In the genomic region with DNA sequence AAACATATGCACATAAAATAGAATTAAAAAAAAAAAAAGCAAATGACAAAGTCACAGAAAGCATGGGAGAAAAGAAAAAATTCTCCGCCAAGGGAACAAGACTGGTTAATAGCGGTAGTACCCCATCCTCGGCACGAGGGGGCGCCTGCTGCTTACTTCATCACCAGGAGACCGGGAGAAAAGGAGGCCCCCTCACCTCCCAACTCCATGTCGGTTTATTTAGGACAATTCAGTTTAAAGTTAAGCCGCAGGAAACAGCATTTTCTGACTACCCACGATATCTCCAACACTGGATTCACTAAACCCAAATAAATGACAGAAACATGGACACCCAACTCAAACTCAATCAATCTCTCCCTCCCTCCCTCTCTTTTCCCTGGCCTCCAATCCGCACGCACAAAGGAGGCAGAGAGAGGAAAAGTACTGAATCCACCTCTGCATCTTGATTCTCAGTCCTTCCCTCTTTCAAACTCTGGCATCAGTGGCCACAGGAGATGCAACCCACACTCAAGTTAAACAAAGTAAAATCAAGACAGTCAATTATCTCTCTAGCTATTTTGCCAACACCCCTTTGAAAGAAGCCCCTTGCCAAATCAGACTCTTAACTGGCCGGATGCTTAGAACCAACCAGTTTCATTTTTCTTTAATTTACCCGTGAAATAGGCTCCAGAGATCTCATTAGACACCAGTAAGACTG, we compare ENCODE assay signal across 8 mouse cellular contexts. TPM values are rescaled to one million over a fixed set of nuclear protein-coding genes. Genes with fewer than 3 reads are reported as not detected.
A peak's percentile ranks its signal among the peaks of the same experiment; 100 is the strongest.
DNase-seq lines count a peak whose midpoint lies in the region; ATAC-seq and TF ChIP-seq lines count a peak whose summit lies in the region.

No protein-coding gene starts in this region.

- TF ChIP-seq POLR2A in CH12.LX (IDR thresholded peaks at IDR 0.05; ENCODE audit: low read depth, low read length): no peak

- H3K9me3 ChIP-seq in CH12.LX (replicated peaks; ENCODE audit: low read length): no peaks in the 10 kb centered on the region
- H3K9me3 ChIP-seq in forebrain, embryonic 16.5 days (ENCODE audit: control insufficient read depth, low read length): no peaks in the 10 kb centered on the region
- H3K9me3 ChIP-seq in lung, embryonic 15.5 days: no peaks in the 10 kb centered on the region

- peak; percentile 92 for TF ChIP-seq RAD21 in CH12.LX (IDR thresholded peaks at IDR 0.05; ENCODE audit: low read depth, low read length)

- TF ChIP-seq EP300 in CH12.LX (IDR thresholded peaks at IDR 0.05; ENCODE audit: low read length): no peak

- H3K27me3 ChIP-seq in CH12.LX (replicated peaks): no peaks in the 10 kb centered on the region
- no peaks in the 10 kb centered on the region for H3K27me3 ChIP-seq in forebrain, embryonic 16.5 days (replicated peaks; ENCODE audit: control insufficient read depth, insufficient read depth, low read length)
- no peaks in the 10 kb centered on the region for H3K27me3 ChIP-seq in lung, embryonic 15.5 days

- peak overlapping the region; percentile 94; the same call in 1 of the 2 replicates for H3K27ac ChIP-seq in CH12.LX (ENCODE audit: insufficient read depth, low read depth)
- H3K27ac ChIP-seq in forebrain, embryonic 16.5 days (ENCODE audit: low read length): peak overlapping the region; percentile 98
- H3K27ac ChIP-seq in lung, embryonic 15.5 days: peak overlapping the region; percentile 100

- peak overlapping the region; percentile 65 for H3K4me2 ChIP-seq in CH12.LX (ENCODE audit: insufficient read depth, low read depth, poor library complexity, severe bottlenecking)
- peak overlapping the region; percentile 59 for H3K4me2 ChIP-seq in forebrain, embryonic 16.5 days (ENCODE audit: low read length)
- peak overlapping the region; percentile 73 for H3K4me2 ChIP-seq in lung, embryonic 15.5 days

- dilution Hi-C loops in CH12.LX (cut with MboI; ENCODE audit: extremely low pct_ligation_motif_present, extremely low pct_unique_long_range_greater_than_20kb, low sequenced_read_pairs): no loop called here

- under 1% methylated on average over 13 of the region's 13 CpGs for WGBS in forebrain, embryonic 16.5 days
- 2% methylated on average over 13 of the region's 13 CpGs for WGBS in lung, embryonic 15.5 days

- peak; percentile 54 to 95 for TF ChIP-seq CTCF in CH12.LX (conservative IDR thresholded peaks at IDR 0.05 in 1 of 2, IDR thresholded peaks at IDR 0.05 in 1 of 2; ENCODE audit: low read depth in 2 of 2, low read length in 2 of 2)

- H3K4me1 ChIP-seq in CH12.LX (ENCODE audit: control insufficient read depth in 1 of 2, insufficient read depth in 2 of 2): peaks cover 13 to 71% of the 10 kb centered on the region in 2 experiments
- H3K4me1 ChIP-seq in forebrain, embryonic 16.5 days (replicated peaks; ENCODE audit: control insufficient read depth, insufficient read depth, low read length): peaks cover 35% of the 10 kb centered on the region
- H3K4me1 ChIP-seq in lung, embryonic 15.5 days: peaks cover 55% of the 10 kb centered on the region

- peaks cover 0 to 11% of the 10 kb centered on the region in 2 experiments for H3K36me3 ChIP-seq in CH12.LX (replicated peaks in 1 of 2; ENCODE audit: control insufficient read depth in 1 of 2, insufficient read depth in 1 of 2, low read length in 1 of 2)
- H3K36me3 ChIP-seq in forebrain, embryonic 16.5 days (ENCODE audit: control insufficient read depth, insufficient read depth): 0 out of 2 replicates have a peak, but pooled peaks cover 2% of the 10 kb centered on the region
- H3K36me3 ChIP-seq in lung, embryonic 15.5 days: no peaks in the 10 kb centered on the region

- intact Hi-C loops in heart, postnatal 36 days (cut with DNase I): loop anchor here (1.0 to 5.0 kb wide), 4 partner anchors 83 to 236 kb away; no protein-coding TSS in a partner anchor

- ATAC-seq in forebrain, embryonic 16.5 days: no peak
- no peak for ATAC-seq in lung, embryonic 15.5 days (ENCODE audit: borderline replicate concordance, extremely low read depth, low FRiP score, low TSS enrichment)

- peak overlapping the region; percentile 65; the same call in 1 of the 2 replicates for H3K9ac ChIP-seq in CH12.LX (ENCODE audit: insufficient read depth, low read depth)
- peak overlapping the region; percentile 84 for H3K9ac ChIP-seq in forebrain, embryonic 16.5 days (replicated peaks; ENCODE audit: low read depth, low read length)
- peak overlapping the region; percentile 91 for H3K9ac ChIP-seq in lung, embryonic 15.5 days

- no peaks in the 10 kb centered on the region for H3K79me2 ChIP-seq in CH12.LX (replicated peaks; ENCODE audit: control insufficient read depth, extremely low read depth, insufficient read depth, poor library complexity, severe bottlenecking)

- in situ Hi-C loops in CH12.LX (cut with MboI; ENCODE audit: low pct_ligation_motif_present, low pct_unique_long_range_greater_than_20kb, low sequenced_read_pairs): loop anchor here (10.0 kb wide), 1 partner anchor 83 kb away; a partner anchor contains a TSS

- peak overlapping the region; percentile 56 to 80 (median 59) for H3K4me3 ChIP-seq in CH12.LX (replicated peaks in 1 of 3; ENCODE audit: low read depth in 2 of 3, low read length in 2 of 3, poor library complexity in 1 of 3)
- peak overlapping the region; percentile 79 for H3K4me3 ChIP-seq in forebrain, embryonic 16.5 days (replicated peaks; ENCODE audit: low read length)
- peak overlapping the region; percentile 63 for H3K4me3 ChIP-seq in lung, embryonic 15.5 days

- DNase-seq in CH12.LX (ENCODE audit: extremely low read depth): peak; percentile 79
- DNase-seq in cerebellum, adult 11-12 months: peak; percentile 81
- peak; percentile 87 to 88 for DNase-seq in heart, postnatal 36 days
- peak; percentile 83 for DNase-seq in layer of hippocampus, adult 9-10 months (ENCODE audit: low spot score)
- DNase-seq in ovary, postnatal 10 days (ENCODE audit: low spot score): peak; percentile 60
- peak; percentile 81 for DNase-seq in thymus, postnatal 0 days (ENCODE audit: low spot score)

TF ChIP-seq in CH12.LX, 34 proteins besides CTCF, POLR2A, EP300 and RAD21 (continues in another document):
- TF ChIP-seq MAZ (IDR thresholded peaks at IDR 0.05; ENCODE audit: low read depth, low read length) (peak; percentile 93), JUN (IDR thresholded peaks at IDR 0.05; ENCODE audit: insufficient read depth, low read depth, low read length) (no peak), RCOR1 (conservative IDR thresholded peaks at IDR 0.05; ENCODE audit: low read depth, low read length) (peak; percentile 68; the same call in 1 of the 2 replicates), UBTF (IDR thresholded peaks at IDR 0.05; ENCODE audit: low read depth, low read length) (no peak), CHD2 (IDR thresholded peaks at IDR 0.05; ENCODE audit: low read length) (0 out of 2 replicates have a peak, but pooled peaks have one; percentile 14), KAT2A (IDR thresholded peaks at IDR 0.05; ENCODE audit: insufficient replicate concordance, low read length) (no peak), ELF1 (IDR thresholded peaks at IDR 0.05; ENCODE audit: low read depth, low read length) (no peak), MXI1 (IDR thresholded peaks at IDR 0.05; ENCODE audit: low read depth, low read length) (no peak), HCFC1 (IDR thresholded peaks at IDR 0.05; ENCODE audit: low read depth, low read length) (peak; percentile 38; the same call in 1 of the 2 replicates), POLR2AphosphoS2 (IDR thresholded peaks at IDR 0.05; ENCODE audit: low read depth, low read length) (no peak), MEF2A (IDR thresholded peaks at IDR 0.05; ENCODE audit: borderline replicate concordance, low read depth, low read length) (peak; percentile 29; the same call in 1 of the 2 replicates), TBP (conservative IDR thresholded peaks at IDR 0.05; ENCODE audit: low read depth, low read length) (no peak), ZKSCAN1 (IDR thresholded peaks at IDR 0.05; ENCODE audit: borderline replicate concordance, low read depth, low read length) (no peak), USF1 (IDR thresholded peaks at IDR 0.05; ENCODE audit: low read depth, low read length) (no peak), MAX (IDR thresholded peaks at IDR 0.05; ENCODE audit: low read length) (peak; percentile 63), CHD1 (IDR thresholded peaks at IDR 0.05; ENCODE audit: low read depth, low read length) (0 out of 2 replicates have a peak, but pooled peaks have one; percentile 54), SMC3 (IDR thresholded peaks at IDR 0.05; ENCODE audit: low read depth, low read length) (peak; percentile 92), JUND (conservative IDR thresholded peaks at IDR 0.05; ENCODE audit: low read depth, low read length) (0 out of 2 replicates have a peak, but pooled peaks have one; percentile 21), NRF1 (IDR thresholded peaks at IDR 0.05; ENCODE audit: low read depth, low read length) (peak; percentile 24; the same call in 1 of the 2 replicates), SIN3A (IDR thresholded peaks at IDR 0.05; ENCODE audit: low read length) (peak; percentile 34; the same call in 1 of the 2 replicates), ZC3H11A (IDR thresholded peaks at IDR 0.05; ENCODE audit: low read depth, low read length) (peak; percentile 86), ETS1 (conservative IDR thresholded peaks at IDR 0.05; ENCODE audit: low read depth, low read length) (no peak), TCF12 (IDR thresholded peaks at IDR 0.05; ENCODE audit: low read depth, low read length) (no peak), BHLHE40 (IDR thresholded peaks at IDR 0.05; ENCODE audit: low read depth, low read length) (no peak), NELFE (IDR thresholded peaks at IDR 0.05; ENCODE audit: low read depth, low read length) (0 out of 2 replicates have a peak, but pooled peaks have one; percentile 28)

RNA-seq across cellular contexts. Expression of a gene that starts 1.1 kb away (rescaled TPM):
- total RNA-seq in CH12.LX (2012; rRNA removed): 3.7 and 4.3 TPM in 2 replicates
- 3.6 and 5.0 TPM in 2 replicates for total RNA-seq in CH12.LX (2014; rRNA removed)
- 2.9 and 4.0 TPM in 2 replicates for polyA plus RNA-seq in CH12.LX (2012; ENCODE audit: insufficient read length, low read depth)
- 14.7 and 15.5 TPM in 2 replicates for polyA plus RNA-seq in forebrain, embryonic 16.5 days (2015; fragmentation: Nextera tagmentation; extraction: Ambion mirVana)
- total RNA-seq in heart, postnatal 36 days (2021): 10 to 100 TPM; 10.8 to 11.3 TPM
- 18.4 and 20.2 TPM in 2 replicates for polyA plus RNA-seq in lung, embryonic 15.5 days (2015; fragmentation: Nextera tagmentation; extraction: Ambion mirVana)
- polyA plus RNA-seq in thymus, postnatal 0 days (2015; fragmentation: Nextera tagmentation; extraction: Ambion mirVana): 18.6 and 19.4 TPM in 2 replicates

RNA-seq across cellular contexts. Expression of a gene that starts 21.4 kb away (rescaled TPM):
- 20.1 and 24.3 TPM in 2 replicates for total RNA-seq in CH12.LX (2012; rRNA removed)
- 13.7 and 15.9 TPM in 2 replicates for total RNA-seq in CH12.LX (2014; rRNA removed)
- polyA plus RNA-seq in CH12.LX (2012; ENCODE audit: insufficient read length, low read depth): 31.0 and 31.8 TPM in 2 replicates
- 3.5 and 4.5 TPM in 2 replicates for polyA plus RNA-seq in forebrain, embryonic 16.5 days (2015; fragmentation: Nextera tagmentation; extraction: Ambion mirVana)
- total RNA-seq in heart, postnatal 36 days (2021): 10 to 100 TPM; 17.2 to 17.3 TPM
- 6.2 and 7.7 TPM in 2 replicates for polyA plus RNA-seq in lung, embryonic 15.5 days (2015; fragmentation: Nextera tagmentation; extraction: Ambion mirVana)
- polyA plus RNA-seq in thymus, postnatal 0 days (2015; fragmentation: Nextera tagmentation; extraction: Ambion mirVana): 6.7 and 10.5 TPM in 2 replicates
